ENCODE assay signal across 7 mouse cellular contexts in the genomic region with DNA sequence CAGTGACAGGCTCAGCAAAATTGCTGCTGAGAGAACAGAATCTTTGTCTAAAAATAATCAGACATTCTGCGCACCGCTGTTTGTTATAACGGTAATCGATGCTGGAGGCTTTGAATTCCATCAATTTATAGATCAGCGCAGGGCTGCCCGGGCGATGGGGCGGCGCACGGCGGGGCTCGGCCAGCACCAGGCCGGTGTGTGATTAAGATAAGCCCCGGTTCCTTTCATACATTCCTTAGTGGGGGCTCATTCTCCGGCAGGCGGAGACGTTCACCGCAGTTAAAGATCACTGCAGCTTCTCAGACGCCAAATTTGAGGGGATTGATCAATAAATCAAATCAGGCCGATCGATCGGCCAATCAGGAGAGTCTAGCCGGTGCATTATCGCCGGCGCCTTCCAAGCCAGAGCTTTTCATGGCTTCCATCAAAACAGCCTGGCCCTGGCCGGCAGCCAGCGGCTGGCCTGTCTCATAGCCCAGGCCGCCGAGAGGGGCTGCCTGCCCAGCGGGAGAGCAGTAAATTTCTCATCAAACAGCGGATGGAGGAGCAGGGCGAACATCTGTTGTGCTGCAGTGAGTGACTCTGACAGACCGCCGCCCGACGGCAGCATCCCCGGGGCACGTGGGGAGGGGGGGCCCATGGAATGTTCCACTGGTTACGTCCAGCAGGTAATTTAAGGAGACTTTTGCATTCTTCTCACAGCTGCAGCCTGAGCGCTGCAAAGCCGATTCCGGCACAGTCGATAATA.
DNase-seq lines count a peak whose midpoint lies in the region; ATAC-seq lines count a peak whose summit lies in the region.

No protein-coding gene starts in this region.

- DNase-seq in adrenal gland, adult (ENCODE audit: inconsistent age in 2 of 2, low spot score in 1 of 2) = peak; percentile 71 to 86
- peak; percentile 52 for DNase-seq in cerebellum, adult 11-12 months
- peak; percentile 58 for DNase-seq in liver

- peak overlapping the region; percentile 32 for H3K4me3 ChIP-seq in forebrain, embryonic 13.5 days
- H3K4me3 ChIP-seq in hindbrain, embryonic 16.5 days (ENCODE audit: low read length) = peak overlapping the region; percentile 32
- H3K4me3 ChIP-seq in neural tube, embryonic 13.5 days = peak overlapping the region; percentile 25

- peak overlapping the region; percentile 62 for H3K9ac ChIP-seq in forebrain, embryonic 13.5 days
- H3K9ac ChIP-seq in hindbrain, embryonic 16.5 days (ENCODE audit: low read depth, low read length) = peak overlapping the region; percentile 62
- peak overlapping the region; percentile 59 for H3K9ac ChIP-seq in neural tube, embryonic 13.5 days

- peaks cover 5% of the 10 kb centered on the region; the same call in 1 of the 2 replicates for H3K27me3 ChIP-seq in forebrain, embryonic 13.5 days
- H3K27me3 ChIP-seq in hindbrain, embryonic 16.5 days (replicated peaks; ENCODE audit: control insufficient read depth, insufficient read depth, low read length) = no peaks in the 10 kb centered on the region
- H3K27me3 ChIP-seq in neural tube, embryonic 13.5 days = peaks cover 30% of the 10 kb centered on the region

- H3K4me2 ChIP-seq in forebrain, embryonic 13.5 days = peak overlapping the region; percentile 69
- peak overlapping the region; percentile 63 for H3K4me2 ChIP-seq in hindbrain, embryonic 16.5 days (ENCODE audit: low read length)
- peak overlapping the region; percentile 59 for H3K4me2 ChIP-seq in neural tube, embryonic 13.5 days

- H3K36me3 ChIP-seq in forebrain, embryonic 13.5 days (ENCODE audit: poor library complexity, severe bottlenecking) = no peaks in the 10 kb centered on the region
- H3K36me3 ChIP-seq in hindbrain, embryonic 16.5 days (ENCODE audit: control insufficient read depth, insufficient read depth, low read length) = no peaks in the 10 kb centered on the region
- no peaks in the 10 kb centered on the region for H3K36me3 ChIP-seq in neural tube, embryonic 13.5 days

- 2% methylated on average over 44 of the region's 44 CpGs for WGBS in forebrain, embryonic 13.5 days
- WGBS in hindbrain, embryonic 16.5 days = 2% methylated on average over 44 of the region's 44 CpGs
- WGBS in neural tube, embryonic 13.5 days = under 1% methylated on average over 44 of the region's 44 CpGs

- peak overlapping the region; percentile 83 for H3K27ac ChIP-seq in forebrain, embryonic 13.5 days
- peak overlapping the region; percentile 71 for H3K27ac ChIP-seq in hindbrain, embryonic 16.5 days (ENCODE audit: low read depth, low read length)
- H3K27ac ChIP-seq in neural tube, embryonic 13.5 days (replicated peaks) = peak overlapping the region; percentile 93

- peaks cover 34% of the 10 kb centered on the region for H3K4me1 ChIP-seq in forebrain, embryonic 13.5 days
- peaks cover 28% of the 10 kb centered on the region for H3K4me1 ChIP-seq in hindbrain, embryonic 16.5 days (ENCODE audit: control insufficient read depth, insufficient read depth, low read depth, low read length)
- H3K4me1 ChIP-seq in neural tube, embryonic 13.5 days (replicated peaks) = peaks cover 72% of the 10 kb centered on the region

- ATAC-seq in forebrain, embryonic 13.5 days = peak; percentile 84
- peak; percentile 76 for ATAC-seq in hindbrain, embryonic 16.5 days
- peak; percentile 86 for ATAC-seq in neural tube, embryonic 13.5 days (ENCODE audit: low read depth)
- no peak for ATAC-seq in CD4-positive, CD25-positive, alpha-beta regulatory T cell, adult 4 months

- no peaks in the 10 kb centered on the region for H3K9me3 ChIP-seq in forebrain, embryonic 13.5 days (replicated peaks)
- H3K9me3 ChIP-seq in hindbrain, embryonic 16.5 days (ENCODE audit: control insufficient read depth, low read length) = no peaks in the 10 kb centered on the region
- H3K9me3 ChIP-seq in neural tube, embryonic 13.5 days = no peaks in the 10 kb centered on the region
